Mouse (Mus musculus) hindbrain, embryonic 10.5 days (tissue): ENCODE measurements around the gene Ephb1. TPM values are rescaled to one million over a fixed set of nuclear protein-coding genes. Genes with fewer than 3 reads are reported as not detected.

Experiments
- polyA plus RNA-seq: library from polyadenylated mRNA; unstranded; fragments of >200 nt; fragmentation: Nextera tagmentation; extraction: Ambion mirVana; gene quantifications from 2 replicates; pipeline ENCODE4 v1.2.1, GENCODE M21; 2016

The Ephb1 gene
- polyA plus RNA-seq, 1 experiment from 2014 or later, result 12.0 TPM

Other genes with a start within 250 kb of the Ephb1 start
- gene Ky, start 151.1 kb upstream of the Ephb1 start, polyA plus RNA-seq, result 0.50 and 0.60 TPM in 2 replicates